Mouse (Mus musculus) myocyte (in vitro differentiated cells): ENCODE measurements around the gene Gm45711. TPM values are rescaled to one million over a fixed set of nuclear protein-coding genes. Genes with fewer than 3 reads are reported as not detected.

Experiments
- H3K27me3 ChIP-seq: one replicate; pipeline ENCODE4 v1.6.1; 2011; ENCODE audit not compliant: control insufficient read depth, insufficient read depth, insufficient read length
- H3K36me3 ChIP-seq: one replicate; pipeline ENCODE4 v1.6.1; 2011; ENCODE audit not compliant: control insufficient read depth, insufficient read depth
- H3K4me2 ChIP-seq: one replicate; pipeline ENCODE4 v1.6.1; 2011; ENCODE audit warnings: low read depth, control low read depth
- H3K4me3 ChIP-seq: one replicate; pipeline ENCODE4 v1.5.1; 2011; ENCODE audit warnings: mild to moderate bottlenecking, control low read depth, moderate library complexity
- H3K79me2 ChIP-seq: one replicate; pipeline ENCODE4 v1.6.1; 2011; ENCODE audit not compliant: control insufficient read depth, insufficient read depth
- H3ac ChIP-seq: one replicate; pipeline ENCODE4 v1.6.1; 2011; ENCODE audit not compliant: control insufficient read depth, insufficient read length
- E2F4 ChIP-seq: IDR thresholded peaks from one replicate; pipeline ENCODE4 v1.6.1; 2011; ENCODE audit warnings: mild to moderate bottlenecking, control low read depth, moderate library complexity; ENCODE audit not compliant: insufficient read depth
- MYOD1 ChIP-seq, 3 experiments: IDR thresholded peaks; one replicate each; pipeline ENCODE4 v1.6.1; 2011; ENCODE audit warnings: control low read depth in 2 of 3, low read depth in 2 of 3, mild to moderate bottlenecking in 2 of 3, moderate library complexity in 1 of 3; ENCODE audit not compliant: insufficient read length in 2 of 3, control insufficient read depth in 1 of 3
- POLR2AphosphoS2 ChIP-seq: IDR thresholded peaks from one replicate; pipeline ENCODE4 v1.6.1; 2011; ENCODE audit warnings: low read depth, control low read depth; ENCODE audit not compliant: insufficient read length
- REST ChIP-seq: IDR thresholded peaks from one replicate; pipeline ENCODE4 v1.6.1; 2011; ENCODE audit warnings: mild to moderate bottlenecking, control low read depth, moderate library complexity; ENCODE audit not compliant: insufficient read depth, insufficient read length
- SRF ChIP-seq: IDR thresholded peaks from one replicate; pipeline ENCODE4 v1.6.1; 2011; ENCODE audit warnings: low read depth; ENCODE audit not compliant: control insufficient read depth, insufficient read length
- TCF12 ChIP-seq: IDR thresholded peaks from one replicate; pipeline ENCODE4 v1.6.1; 2011; ENCODE audit warnings: mild to moderate bottlenecking, control low read depth; ENCODE audit not compliant: poor library complexity, insufficient read depth, severe bottlenecking
- TCF3 ChIP-seq: IDR thresholded peaks from one replicate; pipeline ENCODE4 v1.6.1; 2011; ENCODE audit warnings: low read depth, control low read depth; ENCODE audit not compliant: insufficient read length
- polyA plus RNA-seq: library from polyadenylated mRNA; unstranded; fragments of >200 nt; fragmentation: generic; extraction: Trizol; gene quantifications from one replicate; pipeline ENCODE4 v1.2.1, GENCODE M21; 2012; ENCODE audit warnings: missing spikeins

Gm45711 gene
- polyA plus RNA-seq, 1 experiment = not detected

- no peak overlapping the region for H3ac ChIP-seq
- TF ChIP-seq POLR2AphosphoS2 (no peak), REST (no peak), TCF3 (no peak), MYOD1 (IDR thresholded peaks at IDR 0.05; ENCODE audit: control insufficient read depth in 1 of 3, insufficient read length in 2 of 3, low read depth in 2 of 3) (no peak), TCF12 (no peak), SRF (no peak)
- no peaks in the 10 kb centered on the region for H3K79me2 ChIP-seq
- H3K27me3 ChIP-seq = no peaks in the 10 kb centered on the region
- peaks cover 26% of the 10 kb centered on the region for H3K36me3 ChIP-seq
- no peak overlapping the region for H3K4me3 ChIP-seq
- H3K4me2 ChIP-seq = no peak overlapping the region
Measured at GRCm38 (mm10) chr8:104232919-104233318, 77.0 kb downstream of the Gm45711 start.

- Histone ChIP-seq H3K4me3 (no peak overlapping the region), H3K79me2 (no peaks in the 10 kb centered on the region), H3K27me3 (no peaks in the 10 kb centered on the region), H3ac (no peak overlapping the region), H3K4me2 (no peak overlapping the region), H3K36me3 (peaks cover 21% of the 10 kb centered on the region)
- no peak for TF ChIP-seq E2F4
- TF ChIP-seq TCF12 = no peak
- no peak for TF ChIP-seq REST
Measured at GRCm38 (mm10) chr8:104232039-104232438, 77.8 kb downstream of the Gm45711 start.

Other genes with a start within 250 kb of the Gm45711 start
- gene Cdh5, start 208.5 kb downstream of the Gm45711 start, polyA plus RNA-seq = 0.11 TPM
- 0.34 TPM for gene Bean1, start 139.6 kb downstream of the Gm45711 start, polyA plus RNA-seq
- gene Tk2, start 61.5 kb downstream of the Gm45711 start, polyA plus RNA-seq = 10.3 TPM
- 12.2 TPM for gene Cklf, start 59.2 kb downstream of the Gm45711 start, polyA plus RNA-seq
- gene Cmtm2a, start 16.9 kb downstream of the Gm45711 start, polyA plus RNA-seq = not detected
- not detected for gene Cmtm1, start 64 bp upstream of the Gm45711 start, polyA plus RNA-seq
- gene Gm11020, start 11.5 kb upstream of the Gm45711 start, polyA plus RNA-seq = not detected
- not detected for gene Cmtm2b, start 12.1 kb upstream of the Gm45711 start, polyA plus RNA-seq
- gene Cmtm3, start 29.3 kb upstream of the Gm45711 start, polyA plus RNA-seq = 28.6 TPM
- gene Cmtm4, start 85.7 kb upstream of the Gm45711 start, polyA plus RNA-seq = 5.5 TPM
- gene Dync1li2, start 133.0 kb upstream of the Gm45711 start, polyA plus RNA-seq = 45.0 TPM
- gene Terb1, start 199.8 kb upstream of the Gm45711 start, polyA plus RNA-seq = not detected
- gene Nae1, start 224.6 kb upstream of the Gm45711 start, polyA plus RNA-seq = 15.4 TPM
- 0.64 TPM for gene Car7, start 224.6 kb upstream of the Gm45711 start, polyA plus RNA-seq